Mouse (Mus musculus): ENCODE data around the gene Smim24.

Gene Smim24

DNA sequence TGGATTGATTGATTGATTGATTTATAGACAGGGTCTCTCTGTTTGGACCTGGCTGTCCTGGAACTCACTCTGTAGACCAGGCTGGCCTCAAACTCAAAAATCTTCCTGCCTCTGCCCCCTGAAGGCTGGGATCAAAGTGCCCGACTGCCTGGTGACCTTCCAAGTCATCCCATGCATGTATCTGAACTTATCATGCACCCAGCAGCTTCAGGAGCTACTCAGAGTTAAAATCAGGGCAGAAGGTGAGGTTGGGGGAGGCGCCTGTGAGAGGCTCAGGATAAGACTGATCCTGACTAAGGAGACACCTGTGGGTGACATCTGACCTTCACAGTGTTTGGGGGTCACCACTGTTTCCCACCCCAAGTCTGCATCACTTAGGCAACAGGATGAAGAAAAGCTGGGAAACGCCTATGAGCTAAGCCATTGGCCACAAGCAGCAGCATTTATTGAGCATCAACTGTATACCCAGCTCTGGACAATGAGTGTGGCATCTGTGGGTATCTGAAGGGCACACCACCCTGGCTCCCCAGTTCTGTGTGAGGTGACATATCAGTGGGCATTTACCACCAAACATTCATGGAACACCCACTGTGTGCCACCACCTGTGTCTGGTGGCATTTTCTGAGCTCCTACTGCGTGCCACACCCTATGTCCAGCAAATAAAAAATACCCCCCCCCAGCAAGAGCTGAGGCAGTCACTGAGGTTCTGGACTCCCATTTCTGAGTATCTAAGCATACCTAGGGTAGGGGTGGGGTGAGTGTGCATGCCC lies 30.8 kb downstream of the Smim24 start:
- DNase-seq: peak in 1 of 2 experiments; percentile 19

DNA sequence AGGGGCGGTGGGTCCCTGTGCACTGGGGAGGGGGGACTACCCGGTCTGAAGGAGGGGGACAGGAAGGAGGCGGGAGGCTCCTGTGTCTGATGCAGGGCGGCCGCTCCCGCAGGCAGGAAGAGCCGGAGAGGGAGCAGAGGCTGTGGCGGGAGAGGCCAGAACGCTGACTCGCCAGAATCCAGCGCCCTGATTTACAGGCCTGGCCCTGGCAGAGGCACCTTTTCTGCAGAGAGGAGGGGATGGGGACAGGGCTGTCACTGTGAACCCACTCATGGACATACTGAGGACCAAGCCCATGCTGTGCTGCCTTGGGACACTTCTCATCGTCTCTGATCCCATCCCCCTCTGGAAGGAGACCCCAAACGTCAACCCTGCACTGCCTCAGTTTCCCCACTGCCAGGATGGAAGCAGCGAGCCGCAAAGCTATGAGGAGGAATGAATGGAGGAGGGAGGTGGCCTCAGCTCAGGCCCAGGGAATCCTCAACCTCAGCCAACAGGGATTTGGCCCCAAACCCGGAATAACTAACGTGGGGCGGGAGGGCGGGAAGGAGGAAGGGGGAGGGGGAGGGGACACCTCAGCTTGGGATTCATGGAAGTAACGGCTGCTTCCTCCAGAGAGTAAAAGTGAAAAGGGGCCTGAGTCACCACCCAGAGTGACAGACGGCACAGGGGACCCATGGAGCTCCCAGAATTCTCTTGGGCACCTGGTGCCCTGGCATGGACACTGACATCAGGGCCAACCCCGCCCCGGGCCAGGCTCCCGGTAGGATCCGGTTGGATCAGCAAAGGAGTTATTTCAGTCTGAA lies 31.6 kb downstream of the Smim24 start:
- DNase-seq: peak; percentile 91 to 92

DNA sequence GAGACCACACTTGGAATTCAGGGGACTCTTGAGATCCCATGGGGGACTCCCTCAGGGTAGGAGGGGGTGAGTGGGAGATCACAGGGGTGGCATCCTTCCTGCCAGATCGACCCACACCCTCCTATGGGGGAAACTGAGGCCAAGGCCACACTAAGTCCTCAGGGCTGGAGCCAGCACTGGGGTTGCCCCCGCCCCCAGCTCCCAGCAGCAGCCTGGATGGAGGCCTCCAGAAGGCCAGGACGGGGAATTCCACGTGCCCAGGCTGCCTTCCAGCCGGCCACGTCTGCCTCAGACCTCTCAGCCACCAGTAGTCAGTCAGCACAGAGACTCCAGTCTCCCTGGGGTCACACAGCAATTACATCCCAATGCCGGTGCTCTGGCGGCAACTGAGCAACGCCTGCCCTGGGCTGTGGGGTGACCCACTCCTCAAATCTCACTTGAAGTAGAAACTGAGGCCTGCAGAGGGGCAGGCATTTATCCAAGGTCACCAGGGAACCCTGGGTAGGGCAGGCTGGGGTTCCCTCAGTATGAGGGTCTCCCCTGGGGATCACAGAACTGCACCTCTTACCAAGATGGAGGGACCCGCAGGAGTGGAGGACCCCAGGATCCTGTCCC lies 32.5 kb downstream of the Smim24 start:
- DNase-seq: peak; percentile 65 to 71

DNA sequence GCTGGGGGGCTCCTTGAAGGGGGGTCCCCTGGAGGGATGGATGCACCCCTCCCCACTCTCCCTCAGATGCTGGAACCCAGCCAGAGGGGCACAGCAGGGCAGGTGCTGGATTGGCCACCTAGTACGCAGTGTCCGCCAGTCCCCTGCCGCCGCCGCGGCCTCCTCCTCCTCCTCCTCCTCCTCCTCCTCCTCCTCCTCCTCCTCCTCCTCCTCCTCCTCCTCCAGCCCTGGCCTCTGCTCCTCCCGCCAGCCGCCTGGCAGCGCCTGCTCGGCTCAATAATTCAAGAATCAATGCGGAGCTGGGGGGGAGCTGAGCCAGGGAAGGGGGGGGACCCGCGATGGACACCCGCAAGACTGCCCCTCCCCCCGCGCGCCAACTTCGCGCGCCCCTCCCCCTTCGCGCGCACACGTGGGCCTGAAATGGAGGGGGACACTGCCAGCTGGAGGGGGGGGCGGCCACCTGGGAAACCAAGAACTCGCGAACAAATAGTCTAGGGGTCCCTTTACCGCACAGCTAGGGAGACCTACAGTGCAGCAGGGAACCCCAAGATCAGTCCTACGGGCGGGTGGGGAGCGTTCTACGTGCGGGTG lies 33.3 kb downstream of the Smim24 start:
- DNase-seq: peak; percentile 41 to 60

DNA sequence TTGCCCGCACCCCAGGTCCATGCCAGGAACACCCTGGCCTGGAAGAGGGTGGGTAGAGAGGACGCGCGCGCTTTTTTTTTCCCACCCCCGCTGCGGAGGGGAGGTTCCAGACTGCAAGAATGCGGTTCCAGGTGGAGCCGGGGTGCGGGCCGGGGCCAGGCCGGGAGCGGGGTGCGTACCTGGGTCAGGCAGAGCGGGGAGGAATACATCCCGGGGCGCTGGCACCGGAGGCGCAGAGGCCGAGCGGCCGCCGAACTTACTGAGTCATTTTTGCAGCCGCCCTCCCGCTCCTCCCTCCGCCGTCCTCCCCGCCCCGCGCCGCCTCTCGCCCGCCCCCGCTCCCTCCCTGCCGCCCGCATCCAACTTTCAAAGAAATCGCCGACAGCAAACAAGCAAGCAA lies 34.0 kb downstream of the Smim24 start:
- peak; percentile 80 to 83 for DNase-seq

DNA sequence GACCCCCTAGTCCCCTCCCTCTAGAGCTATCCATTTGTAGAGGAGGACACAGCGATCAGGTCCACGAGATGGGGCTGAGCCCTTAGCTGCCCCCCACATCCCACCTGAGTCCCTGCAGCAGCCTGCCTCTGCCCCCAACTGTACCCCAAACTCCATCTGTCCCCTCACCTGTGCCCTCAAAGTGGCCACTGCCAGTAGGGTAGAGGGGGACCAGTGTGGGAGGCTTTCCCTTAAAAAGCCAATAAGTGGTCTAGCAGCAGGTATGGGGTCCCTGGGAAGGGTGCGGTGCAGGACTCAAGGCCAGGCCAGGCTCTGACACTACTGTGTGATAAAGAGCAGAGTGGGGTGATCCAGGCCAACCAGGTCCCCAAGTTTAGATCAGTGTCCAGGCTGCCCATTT lies 34.5 kb downstream of the Smim24 start:
- no peak for DNase-seq

DNA sequence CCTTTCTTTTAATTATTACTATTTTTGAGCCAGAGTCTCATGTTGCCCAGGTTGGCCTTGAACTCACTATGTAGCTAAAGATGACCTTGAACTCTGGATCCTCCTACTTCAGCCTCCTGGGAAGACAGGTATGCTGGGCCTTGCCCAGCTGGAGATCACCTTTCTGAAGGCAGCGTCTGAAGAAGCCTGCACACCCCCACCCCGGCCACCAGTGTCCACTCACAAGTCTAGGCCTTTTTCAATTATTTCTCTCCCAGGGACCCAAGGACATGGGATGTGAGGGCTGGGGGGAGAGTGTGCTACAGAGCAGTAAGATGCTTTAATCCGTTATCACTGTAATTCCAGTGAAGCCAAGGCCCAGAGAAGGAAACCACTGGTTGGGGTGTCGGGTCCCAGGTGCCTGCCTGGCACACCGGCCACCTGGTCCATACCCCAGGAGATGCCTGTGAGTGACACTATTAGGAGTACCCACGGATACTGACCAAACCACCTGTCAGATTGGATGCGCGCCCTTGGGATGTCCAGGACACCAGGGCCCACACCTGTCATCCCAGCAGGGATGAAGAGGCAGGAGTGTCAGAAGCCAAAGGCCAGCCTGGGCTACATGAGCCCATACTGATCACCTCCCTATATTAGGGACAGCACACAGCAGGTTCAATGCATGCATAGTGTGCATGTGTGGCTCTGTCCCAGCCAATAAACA lies 35.1 kb downstream of the Smim24 start:
- peak; percentile 70 to 73 for DNase-seq

DNA sequence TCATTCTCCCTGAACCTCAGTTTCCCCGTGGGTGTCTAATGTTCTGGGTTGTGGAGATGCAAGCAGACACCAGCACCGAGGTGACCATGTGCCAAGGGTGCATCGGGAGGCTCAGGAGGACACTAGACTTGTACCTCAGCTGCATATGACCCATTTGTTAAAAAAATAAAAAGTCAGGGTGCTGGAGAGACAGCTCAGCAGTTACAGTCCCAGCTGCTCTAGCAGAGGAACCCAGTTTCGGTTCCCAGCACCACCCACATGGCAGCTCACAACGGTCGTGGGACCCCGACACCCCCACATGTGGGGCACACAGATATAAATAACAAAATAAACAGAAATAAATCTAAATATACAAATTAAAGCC lies 35.6 kb downstream of the Smim24 start:
- peak in 1 of 2 experiments; percentile 5 for DNase-seq

DNA sequence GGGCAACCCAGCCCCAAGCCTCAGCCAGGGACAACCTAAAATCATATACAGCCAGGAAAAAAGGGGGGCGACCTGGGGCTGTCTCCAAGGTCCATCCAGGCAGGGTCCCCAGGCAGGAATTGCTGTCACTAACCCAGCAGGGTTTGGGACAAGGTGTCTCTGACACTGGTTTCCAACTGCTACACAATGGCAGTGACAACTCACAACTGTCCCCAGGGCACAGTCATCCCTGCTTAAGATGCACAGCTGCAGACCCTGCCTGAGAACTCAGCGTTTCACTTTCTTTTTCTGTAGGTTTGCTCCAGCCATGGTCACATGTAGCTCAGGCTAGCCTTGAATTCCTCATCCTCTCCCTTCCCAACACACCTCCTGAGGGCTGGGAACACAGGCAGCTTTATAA lies 36.2 kb downstream of the Smim24 start:
- peak; percentile 19 to 31 for DNase-seq

DNA sequence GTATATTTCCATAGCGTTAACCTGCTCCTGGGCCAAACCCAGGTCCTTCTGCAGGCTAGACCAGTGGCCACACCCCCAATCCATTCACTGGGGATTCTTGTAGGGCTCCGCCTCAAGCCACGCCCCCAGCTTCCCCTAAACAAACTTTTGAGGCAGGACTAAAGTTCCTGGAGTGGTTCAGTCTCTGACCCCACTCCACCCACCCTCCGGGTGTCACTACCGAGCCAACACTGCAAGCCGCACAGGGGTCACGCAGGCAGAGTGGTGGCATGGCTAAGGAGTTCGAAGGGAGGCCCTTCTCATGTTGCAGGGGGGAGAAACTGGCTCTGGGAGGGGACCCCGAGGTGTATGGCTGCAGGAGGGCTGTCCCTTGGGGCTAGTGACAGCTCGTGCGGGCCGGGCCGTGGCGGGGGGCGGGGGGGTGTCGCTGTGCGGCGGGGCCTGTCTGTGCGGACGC lies 36.8 kb downstream of the Smim24 start:
- DNase-seq: peak; percentile 72 to 78

DNA sequence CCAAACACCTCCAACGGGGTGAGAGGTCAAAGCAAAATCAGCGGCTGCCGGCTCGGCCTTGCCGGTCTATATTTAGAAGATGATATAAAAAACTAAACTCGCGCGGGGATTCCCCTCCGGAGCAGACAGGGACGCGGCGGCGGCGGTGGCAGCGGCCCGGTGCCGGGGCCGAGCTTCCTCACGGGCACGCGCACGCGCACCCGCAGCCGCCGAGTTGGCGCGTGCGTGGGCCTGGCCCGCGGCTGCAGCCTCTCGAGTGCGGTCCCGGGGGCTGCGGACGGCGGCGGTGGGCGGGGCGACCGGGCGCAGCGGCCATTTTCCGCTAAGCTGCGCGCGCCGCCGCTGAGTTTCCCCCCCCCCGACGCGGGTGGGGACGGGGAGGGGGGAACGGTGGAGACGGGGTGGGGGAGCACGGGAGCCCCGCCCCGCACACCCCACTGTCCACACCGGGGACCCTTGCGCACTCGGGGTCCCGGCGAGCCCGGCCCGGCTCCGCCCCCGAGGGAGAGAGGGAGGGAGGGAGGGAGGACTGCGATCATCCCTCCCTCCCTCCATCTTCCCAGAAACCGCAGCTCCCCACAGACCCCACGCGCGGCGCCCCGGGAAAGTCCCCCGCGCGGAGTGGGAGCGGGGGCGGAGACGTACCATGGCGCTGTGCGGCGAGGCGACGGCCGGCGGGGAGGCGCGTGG lies 37.4 kb downstream of the Smim24 start:
- peak; percentile 81 to 94 for DNase-seq

DNA sequence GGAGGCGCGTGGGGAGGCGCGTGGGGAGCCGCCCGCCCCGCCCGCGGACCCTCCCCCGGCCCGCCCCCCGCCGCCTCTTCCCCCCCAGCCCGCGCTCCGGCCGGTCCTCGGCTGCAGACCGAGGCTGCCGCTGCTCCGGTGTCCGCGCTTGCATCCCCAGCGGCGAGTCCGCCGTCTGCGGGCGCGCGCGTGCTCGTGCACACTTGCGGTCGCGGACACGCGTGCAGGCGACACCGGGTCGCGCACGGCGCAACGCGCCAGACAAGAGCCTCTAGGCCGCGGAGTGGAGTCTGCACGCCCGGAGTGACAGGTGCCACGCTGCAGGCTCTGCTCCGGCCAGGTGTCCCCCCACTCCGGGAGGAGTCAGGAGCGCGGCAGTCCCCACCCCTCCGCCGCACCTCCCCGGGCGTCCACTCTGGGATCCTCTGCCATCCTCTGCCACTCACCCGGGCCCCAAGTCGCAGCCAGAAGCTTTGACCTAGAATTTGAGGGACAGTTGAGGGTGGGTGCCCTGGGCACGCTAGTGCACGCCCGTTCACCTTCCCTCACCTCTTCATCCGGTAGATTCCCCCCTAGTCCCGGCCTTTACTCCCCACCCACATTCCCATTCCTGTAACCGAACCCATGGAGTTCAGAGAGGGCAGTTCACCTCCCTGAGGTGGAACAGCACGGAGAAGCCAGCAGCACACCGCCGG lies 38.1 kb downstream of the Smim24 start:
- peak; percentile 80 to 91 for DNase-seq

DNA sequence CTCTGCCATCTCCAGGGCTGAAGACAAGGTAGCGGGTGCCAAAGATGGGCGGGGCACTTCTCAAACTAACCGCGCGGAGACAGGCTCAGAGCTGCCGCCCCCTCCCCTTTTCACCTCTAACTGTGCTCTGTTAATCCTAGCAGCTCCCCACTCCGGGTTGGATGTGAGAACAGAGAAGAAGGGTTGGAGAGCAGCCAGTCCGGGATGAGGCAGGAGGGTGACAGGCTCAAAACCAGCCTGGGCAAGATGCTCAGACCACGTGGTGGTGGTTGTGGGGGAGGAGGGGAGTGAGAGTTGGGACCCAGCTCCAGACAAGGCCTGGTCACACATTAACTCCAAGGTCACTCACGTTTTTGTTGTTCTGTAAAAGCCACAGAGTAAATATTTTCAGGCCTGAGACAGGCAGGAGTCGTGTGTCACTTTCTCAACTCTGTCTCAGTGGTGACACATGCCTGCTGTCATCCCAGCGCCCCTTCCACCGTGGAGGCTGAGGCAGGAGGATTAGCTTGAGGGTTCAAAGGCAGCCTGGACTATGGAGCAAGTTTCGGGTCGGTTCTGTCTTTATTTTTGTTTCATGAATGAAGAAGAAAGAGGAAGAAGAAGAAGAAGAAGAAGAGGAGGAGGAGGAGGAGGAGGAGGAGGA lies 38.8 kb downstream of the Smim24 start:
- DNase-seq: peak; percentile 63 to 65

DNA sequence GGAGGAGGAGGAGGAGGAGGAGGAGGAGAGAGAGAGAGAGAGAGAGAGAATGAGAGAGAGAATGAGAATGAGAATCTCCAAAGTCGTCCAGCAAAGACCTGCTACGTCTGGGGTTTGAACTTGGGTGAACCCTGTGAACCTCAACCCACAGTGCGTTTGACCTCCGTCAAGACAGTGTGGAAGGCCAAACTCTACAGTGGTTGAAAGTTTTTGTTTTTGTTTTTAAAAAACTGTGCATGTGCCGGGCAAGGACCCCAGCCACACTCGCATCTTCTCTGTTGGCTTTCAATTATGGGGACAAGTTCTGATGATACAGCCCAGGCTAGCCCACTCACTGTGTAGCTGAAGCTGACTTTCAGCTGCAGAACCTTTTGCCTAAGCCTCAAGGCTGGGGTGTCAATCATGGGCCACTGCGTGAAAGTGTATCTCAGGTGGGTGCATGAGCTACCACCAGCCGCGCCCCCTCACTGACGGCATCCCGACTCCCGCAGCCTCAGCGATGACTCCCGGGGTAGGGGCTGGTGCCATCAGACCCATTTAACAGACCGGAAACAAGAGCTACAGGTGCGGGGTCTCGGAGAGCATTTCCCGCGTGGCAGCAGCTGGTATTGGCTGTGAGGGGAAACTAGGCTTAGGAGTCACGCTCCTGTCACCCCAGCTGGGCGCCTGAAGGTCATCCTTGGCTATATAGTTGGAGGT lies 39.5 kb downstream of the Smim24 start:
- DNase-seq: no peak

DNA sequence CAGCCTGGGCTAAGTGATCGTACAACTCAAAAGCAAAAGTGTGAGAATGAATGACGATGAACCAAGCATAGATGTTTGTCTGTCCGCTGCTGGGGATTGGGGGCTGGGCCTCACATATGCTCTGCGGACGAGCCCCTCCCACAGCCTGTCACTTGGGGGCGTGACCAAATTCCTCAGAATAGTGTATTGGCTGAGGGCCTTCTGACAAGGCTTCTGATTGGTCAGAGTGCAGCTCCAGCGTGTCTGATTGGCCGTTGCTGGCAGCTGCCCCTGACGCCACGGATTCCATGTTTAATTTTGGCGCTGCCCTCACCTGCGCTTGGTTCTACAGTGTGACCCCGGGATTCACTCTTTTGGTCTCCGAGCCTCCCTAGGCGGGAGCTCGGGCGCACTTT lies 40.0 kb downstream of the Smim24 start:
- DNase-seq: peak; percentile 92 to 98

DNA sequence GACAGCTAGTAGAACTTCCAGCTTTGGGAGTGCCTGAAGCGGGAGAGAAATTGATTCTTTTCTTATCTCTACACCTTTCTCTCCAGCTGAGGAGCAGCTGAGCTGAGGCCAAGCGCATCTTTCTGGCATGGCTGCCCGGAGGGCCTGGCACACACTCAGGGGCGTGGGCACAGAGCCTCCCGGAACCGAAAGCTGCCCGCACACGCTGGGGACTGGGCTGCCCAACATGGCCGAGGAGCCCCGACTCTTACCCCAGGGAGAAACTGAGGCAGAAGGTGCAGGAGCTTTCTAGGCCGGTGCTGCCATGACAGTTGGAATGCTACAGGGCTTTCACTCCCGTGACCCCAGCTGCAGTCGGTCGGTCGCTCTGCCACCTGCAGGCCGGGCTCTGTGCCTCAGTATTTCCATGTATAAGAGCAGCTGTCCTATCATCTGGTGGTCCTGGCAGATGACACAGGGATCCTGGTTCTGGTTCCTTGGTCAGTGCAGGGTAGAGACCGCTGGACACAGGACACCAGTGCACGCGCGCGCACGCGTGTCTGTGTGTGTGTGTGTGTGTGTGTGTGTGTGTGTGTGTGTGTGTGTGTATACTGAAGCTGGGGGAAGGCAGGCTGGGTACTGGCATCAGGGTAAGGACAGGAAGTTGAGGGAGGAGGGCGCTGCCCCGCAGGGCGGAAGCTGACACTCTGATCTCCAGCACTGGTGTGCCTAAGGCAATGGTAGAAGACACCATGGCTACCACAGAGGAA lies 40.9 kb downstream of the Smim24 start:
- DNase-seq: peak; percentile 42 to 62

DNA sequence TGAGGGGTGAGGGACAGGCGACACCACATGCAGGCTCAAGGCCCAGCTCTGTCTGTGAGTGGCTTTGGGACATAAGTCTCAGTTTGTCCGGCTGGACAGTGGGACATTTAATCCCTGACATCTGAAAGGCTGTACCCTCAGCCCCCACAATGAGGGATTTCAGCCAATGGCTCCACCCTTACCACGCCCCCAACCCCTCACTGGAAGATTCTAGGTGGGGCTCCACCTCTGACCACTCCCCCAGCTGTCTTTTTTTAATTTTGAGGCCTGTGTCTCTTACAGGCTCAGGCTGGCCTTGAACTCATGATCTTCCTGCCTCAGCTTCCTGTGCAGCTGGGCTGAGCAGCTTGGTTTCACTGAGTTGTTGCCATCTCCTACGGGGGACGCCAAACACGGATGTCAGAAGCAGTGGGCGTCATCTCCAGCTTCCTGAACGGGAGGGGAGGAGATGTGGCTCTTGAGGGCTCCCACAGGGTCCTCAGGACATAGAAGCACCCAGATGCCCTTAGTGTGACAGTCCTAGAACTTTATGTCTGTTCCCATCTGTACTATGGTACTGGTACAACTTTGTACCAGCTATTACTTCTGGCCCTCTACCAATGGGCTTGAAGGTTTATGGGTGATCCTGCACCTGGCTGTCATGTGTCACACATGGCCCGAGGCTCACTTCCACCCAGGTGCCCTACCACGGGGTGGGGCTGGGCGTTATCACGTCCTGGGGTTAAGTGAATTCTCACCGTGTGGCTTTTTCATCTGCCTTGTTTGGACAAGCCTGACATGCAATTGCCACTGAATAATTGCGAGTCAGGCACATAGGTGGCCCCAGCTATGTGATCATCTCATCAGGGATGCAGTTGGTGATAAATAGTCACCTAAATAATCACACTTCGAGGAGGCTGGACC lies 41.8 kb downstream of the Smim24 start:
- DNase-seq: peak; percentile 29 to 30

DNA sequence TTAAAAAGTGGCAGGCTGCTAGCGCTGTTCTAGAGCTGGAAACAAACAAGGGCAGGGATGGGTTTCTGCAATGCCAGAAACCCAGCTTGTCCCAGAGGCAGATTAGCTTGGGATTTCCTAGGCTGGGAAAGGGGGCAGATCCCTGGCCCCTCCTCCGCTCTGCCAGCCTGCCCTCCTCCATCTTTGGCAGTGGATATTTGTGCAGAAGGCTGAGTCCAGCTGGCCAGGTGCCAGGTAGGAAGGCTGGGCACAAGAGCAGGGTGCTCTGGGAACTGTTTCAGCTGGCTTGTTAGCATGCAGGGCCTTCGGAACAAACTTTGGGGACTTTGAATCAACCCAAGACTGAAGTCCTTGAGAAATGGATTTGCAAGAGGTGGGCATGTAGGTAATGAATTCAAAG lies 42.6 kb downstream of the Smim24 start:
- DNase-seq: peak; percentile 85 to 88
